Mouse (Mus musculus): Measurements from ENCODE around the gene Nfkbia.

Nfkbia gene

GRCm38 (mm10) chr12:55492184-55492898, at the start of gene Nfkbia:
TSS of gene Nfkbia (minus strand) at chr12:55492647.
- peak; percentile 96 for DNase-seq

DNA sequence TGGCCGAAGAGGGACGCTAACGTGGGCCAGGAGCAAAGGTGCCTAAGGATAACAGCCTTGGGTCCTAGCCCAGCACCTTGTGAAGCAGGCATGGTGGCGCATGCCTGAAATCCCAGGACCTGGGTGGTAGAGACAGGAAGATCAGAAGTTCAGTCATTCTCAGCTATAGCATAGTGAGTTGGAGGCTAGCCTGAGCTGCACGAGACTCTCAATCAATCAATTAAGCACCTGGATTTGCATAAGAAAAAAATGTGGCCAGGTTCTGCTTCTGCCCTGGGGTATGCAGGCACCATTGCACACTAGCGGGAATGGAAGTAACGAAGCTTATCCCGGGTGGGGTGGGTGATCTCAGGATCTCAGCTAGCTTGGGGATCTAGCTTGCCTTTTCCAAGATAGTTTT, 46.7 kb upstream of the Nfkbia start:
- no peak for DNase-seq

GRCm38 (mm10) chr12:55538328-55538971, 46.0 kb upstream of the Nfkbia start:
- no peak for DNase-seq

DNA sequence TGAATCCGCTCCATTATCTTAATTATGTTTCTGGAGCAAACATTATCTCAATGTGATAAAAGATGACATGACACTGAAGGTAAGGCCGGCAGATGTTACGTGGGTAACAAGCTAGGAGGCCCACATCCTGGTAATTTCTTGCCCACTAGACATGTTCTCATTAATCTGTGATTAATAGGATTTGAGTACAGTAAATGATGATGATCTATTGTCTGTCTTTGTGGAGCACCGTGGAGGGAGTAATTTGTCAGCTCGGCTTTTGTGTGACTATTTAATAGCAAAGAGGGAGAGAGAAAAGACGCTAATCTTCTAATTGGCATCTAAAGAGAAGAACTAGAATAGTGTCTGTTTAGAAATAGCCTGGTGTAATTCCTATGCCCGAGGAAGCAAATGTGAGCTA, 45.3 kb upstream of the Nfkbia start:
- no peak for DNase-seq

GRCm38 (mm10) chr12:55536537-55537135, 44.2 kb upstream of the Nfkbia start:
- DNase-seq = peak in 1 of 2 experiments; percentile 19

DNA sequence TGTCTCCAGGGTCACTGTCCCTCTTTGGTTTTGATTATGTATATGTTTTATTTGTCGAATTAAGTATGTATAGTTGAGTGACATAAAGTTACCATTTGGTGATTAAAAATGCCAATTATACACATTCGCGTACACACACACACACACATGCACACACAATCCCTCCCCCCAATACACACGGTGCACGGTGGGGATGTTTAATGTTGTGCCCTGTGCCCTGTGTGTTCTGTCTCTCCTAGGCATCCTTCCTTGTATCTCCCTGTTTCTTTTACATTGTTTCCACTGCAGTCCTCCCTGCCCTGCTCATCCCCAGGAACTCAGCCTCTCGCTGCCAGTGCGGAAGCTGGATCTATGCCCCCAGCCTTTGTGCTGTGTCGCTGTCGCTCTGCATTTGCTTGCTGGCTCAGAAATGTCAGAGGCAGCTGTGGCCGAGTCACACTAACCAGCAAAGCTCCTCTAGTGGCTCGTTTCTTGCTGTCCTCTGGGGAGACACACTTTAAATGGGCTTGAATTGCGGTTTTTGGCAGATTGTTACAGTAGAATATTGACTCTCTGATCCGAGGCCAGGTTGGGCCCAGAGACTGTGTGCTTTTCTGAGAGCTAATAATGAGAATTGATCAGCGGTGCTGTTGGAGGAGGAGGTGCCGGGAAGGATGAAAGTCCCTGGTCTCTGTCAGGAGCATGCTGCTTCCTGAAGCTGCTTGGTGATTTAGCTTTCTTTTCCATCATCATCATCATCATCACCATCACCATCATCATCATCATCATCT, 34.7 kb upstream of the Nfkbia start:
- no peak for DNase-seq

DNA sequence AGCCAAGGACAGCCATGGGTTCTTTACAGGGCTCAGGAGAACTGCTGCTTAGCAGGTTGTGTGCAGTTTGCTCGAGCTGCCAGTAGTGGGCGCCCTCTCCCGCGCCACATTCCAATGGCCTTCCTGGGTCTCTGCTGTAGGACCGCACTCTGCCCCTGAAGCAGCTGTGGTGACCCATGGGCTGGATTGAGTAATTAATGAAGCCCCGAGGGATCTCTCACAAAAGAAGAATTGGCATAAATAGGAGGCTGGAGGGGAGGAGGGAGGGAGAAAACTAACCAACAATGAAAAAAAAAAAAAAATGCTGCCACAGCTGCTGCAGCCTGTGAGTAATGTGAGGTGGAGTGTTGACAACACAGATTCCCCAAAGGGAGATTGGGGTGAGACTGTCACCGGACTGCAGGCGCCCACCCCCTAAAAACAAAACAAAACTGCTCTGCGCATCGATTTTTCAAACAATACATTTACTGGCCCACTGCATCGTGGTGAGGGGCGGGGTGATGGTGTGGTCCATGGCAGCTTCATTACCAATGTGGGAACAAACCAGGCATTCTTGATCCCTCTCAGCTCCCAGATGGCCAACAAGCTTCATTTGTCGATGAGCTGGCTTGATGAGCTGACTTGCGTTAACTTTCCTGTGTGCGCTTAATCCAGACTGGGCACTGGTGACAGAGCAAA, 25.8 kb upstream of the Nfkbia start:
- peak in 1 of 2 experiments; percentile 54 for DNase-seq

DNA sequence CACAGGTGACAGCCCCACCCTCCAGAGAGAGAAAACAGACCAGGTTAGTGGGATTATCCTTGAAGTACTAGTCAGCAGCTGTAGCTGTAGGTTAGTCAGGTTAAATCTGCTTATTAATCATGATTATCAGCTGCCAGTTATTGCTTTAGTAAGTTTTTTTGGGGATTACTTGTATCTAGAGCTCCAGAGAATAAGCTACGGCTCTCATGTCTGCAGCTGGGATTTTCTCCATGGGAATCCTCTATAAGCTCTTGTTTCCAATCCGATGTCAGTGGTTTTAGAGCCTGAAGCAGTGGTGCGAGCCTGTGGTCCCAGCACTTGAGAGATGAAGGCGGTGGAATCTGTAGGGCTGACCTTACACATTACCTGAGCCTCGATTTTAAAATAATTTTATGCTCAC, 16.4 kb upstream of the Nfkbia start:
- no peak for DNase-seq

GRCm38 (mm10) chr12:55507332-55507935, 15.0 kb upstream of the Nfkbia start:
- no peak for DNase-seq

GRCm38 (mm10) chr12:55506029-55506330, 13.5 kb upstream of the Nfkbia start:
- DNase-seq = peak; percentile 53 to 85

DNA sequence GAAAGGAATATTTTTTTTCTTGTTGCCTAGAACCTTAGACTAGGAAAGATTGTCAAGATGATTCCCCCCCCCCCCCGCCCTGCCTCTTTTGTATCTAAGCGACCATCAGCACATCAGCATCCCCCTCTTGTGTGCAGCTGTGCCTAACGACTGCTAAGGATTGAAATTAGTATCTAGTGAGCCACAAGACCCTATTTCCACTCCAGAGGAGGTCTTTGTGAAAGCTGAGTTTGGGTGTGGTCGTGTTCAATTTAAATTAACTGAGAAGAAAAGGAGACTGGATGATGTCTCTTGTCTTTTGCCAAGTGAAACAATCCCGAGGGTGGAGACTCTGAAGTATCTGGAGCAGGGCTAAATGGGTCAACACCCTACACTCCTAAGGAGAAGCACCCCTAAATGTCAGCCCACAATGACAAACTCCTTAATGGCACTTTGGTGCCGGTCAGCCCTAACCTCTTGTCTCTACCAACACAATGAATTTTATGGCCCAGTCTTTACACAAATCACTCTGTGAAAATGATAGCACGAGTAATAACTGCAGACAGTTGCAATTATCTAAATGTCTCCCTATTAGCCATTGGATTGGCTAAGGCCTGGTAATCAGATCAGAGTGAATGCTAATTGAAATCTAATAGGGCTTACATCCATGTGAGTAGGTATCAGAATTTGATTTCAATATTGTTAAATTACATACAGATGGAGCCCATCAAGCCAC, 13.0 kb upstream of the Nfkbia start:
- DNase-seq = no peak

- peak; percentile 76 to 88 for DNase-seq
These were observed 6.6 kb upstream of the Nfkbia start for GRCm38 (mm10) chr12:55499031-55499430.

- no peak for DNase-seq
These were observed 5.3 kb upstream of the Nfkbia start for GRCm38 (mm10) chr12:55497737-55498136.

- no peak for DNase-seq
These were observed 3.6 kb upstream of the Nfkbia start for GRCm38 (mm10) chr12:55495902-55496605.

DNA sequence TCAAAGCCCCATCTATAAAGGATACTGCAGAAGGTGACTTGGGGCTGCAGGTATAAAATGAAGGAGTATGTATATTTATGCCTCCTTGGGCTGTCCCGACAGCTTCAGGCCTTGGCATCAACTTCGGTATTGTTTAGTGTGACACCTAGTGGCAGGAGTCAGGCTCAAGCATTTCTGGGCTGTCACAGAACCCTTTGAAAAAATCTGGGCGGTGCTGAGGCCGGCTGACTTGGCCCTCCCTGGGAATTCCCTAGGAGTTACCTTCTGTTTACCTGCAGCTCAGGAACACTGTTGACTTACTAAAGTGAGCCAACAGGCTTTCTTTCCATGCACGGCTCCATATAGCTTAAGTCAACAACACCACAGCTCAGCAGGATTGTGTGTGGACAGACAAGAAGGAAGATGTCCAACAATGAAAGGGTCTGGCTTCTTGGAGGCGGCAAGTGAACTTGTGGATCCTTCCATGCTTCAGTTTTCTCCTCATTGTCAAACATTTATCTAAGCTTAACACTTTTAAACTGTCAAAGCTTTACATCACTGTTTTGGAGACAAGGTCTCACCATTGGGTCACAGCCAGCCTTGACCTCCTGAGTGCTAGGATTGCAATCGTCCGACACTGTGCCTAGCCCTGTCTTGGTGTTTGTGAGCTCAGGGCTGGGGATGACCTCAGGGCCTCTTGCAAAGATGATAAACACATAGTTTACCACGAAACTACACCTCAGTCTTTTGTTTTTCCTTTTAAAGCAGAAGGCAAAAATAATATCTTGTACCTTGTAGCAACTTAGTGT, 2.9 kb upstream of the Nfkbia start:
- DNase-seq = peak; percentile 83 to 86

DNA sequence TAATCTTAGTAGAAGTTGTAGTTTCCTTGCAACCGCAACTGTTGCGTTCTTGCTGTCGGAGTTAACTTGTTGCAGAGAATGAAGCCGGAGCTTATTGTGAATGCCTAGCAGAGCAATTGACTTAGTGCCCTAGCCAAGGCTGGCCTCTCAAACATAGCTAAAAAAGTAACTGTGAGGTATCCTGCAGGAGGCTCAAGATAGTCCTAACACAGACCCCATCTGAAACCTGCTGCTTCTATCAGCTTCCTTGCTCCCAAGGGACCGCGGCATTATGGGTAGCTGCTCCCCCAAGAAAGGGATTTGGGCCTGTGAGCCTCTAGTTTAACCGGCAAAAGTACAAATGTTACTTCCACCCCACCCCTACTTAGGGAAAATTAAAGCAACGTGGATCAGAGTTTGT, 934 bp upstream of the Nfkbia start:
- no peak for DNase-seq

GRCm38 (mm10) chr12:55492941-55493340, 494 bp upstream of the Nfkbia start:
- DNase-seq = peak in 1 of 2 experiments; percentile 39

DNA sequence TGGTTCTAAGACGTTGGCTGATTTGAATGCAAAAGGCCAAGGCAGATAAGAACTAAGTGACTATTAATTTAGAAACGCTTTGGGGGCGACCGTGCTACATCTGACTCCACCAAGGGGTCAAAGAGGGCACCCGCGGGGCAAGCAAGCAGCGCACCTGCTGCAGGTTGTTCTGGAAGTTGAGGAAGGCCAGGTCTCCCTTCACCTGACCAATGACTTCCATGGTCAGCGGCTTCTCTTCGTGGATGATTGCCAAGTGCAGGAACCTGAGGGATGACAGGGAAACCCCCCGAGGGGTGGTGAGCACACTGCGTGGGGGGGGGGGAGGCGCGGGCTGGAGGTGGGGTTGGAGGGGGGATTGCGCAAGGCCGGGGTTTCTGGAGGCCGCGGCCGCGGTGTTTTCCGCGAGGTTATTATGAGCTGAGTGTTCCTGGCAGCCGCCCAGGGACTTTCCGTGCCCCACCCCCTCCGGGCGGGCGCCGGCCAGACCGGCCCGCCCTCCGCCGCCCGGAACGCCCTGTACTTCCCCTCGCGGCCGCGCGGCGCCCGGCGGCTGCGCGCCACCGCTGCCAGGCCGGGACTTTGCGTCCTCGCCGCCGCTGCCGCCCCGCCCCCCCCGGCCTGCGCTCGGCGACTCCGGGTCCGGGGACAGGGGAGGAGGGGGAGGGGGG, 797 bp downstream of the Nfkbia start:
- peak; percentile 98 to 99 for DNase-seq

DNA sequence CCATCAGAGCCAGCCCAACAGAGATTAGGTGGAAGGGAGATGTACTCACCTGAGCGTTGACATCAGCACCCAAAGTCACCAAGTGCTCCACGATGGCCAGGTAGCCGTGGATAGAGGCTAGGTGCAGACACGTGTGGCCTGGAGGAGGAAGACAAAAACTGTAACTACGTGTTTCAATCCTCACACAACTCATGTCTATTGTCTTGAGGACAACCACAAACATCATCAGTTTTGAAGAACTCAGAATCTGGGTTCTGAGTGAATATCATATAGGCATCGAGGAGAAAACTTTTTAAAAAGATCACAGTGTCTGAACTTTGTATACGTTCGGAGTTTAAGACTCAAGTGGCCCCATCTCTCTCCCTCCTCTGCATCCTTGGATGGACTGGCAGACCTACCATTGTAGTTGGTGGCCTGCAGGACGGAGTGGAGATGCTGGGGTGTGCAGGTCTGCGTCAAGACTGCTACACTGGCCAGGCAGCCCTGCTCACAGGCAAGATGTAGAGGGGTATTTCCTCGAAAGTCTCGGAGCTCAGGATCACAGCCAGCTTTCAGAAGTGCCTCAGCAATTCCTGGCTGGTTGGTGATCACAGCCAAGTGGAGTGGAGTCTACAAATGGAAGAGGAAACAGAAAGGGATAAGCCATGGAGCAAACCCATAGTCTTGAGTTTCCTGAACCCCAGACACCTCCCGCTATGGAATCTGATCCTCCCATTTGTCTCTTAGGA, 1.6 kb downstream of the Nfkbia start:
- DNase-seq = peak; percentile 36 to 37
